In genomic region chr14:14067648-14068472, GRCm38 (mm10) we compare ENCODE assay signal across 8 mouse cellular contexts. TPM values are rescaled to one million over a fixed set of nuclear protein-coding genes. Genes with fewer than 3 reads are reported as not detected.
DNase-seq lines count a peak whose midpoint lies in the region; ATAC-seq lines count a peak whose summit lies in the region.

No protein-coding gene starts in this region.

- H3K9ac ChIP-seq in liver, embryonic 12.5 days: peak overlapping the region; percentile 42; the same call in 1 of the 2 replicates

- H3K4me3 ChIP-seq in liver, embryonic 12.5 days: peak overlapping the region; percentile 31; the same call in 1 of the 2 replicates

- H3K27me3 ChIP-seq in liver, embryonic 12.5 days (replicated peaks): no peaks in the 10 kb centered on the region

- no peaks in the 10 kb centered on the region for H3K9me3 ChIP-seq in liver, embryonic 12.5 days (replicated peaks)

- peak; percentile 55 for ATAC-seq in liver, embryonic 12.5 days
- ATAC-seq in monocyte, adult 5-6 weeks (replicated peaks; ENCODE audit: insufficient number of reproducible peaks, low FRiP score, low TSS enrichment, poor library complexity, severe bottlenecking): peak; percentile 37; the same call in 1 of the 2 replicates

- peak; percentile 5 for DNase-seq in ovary, adult 18-20 months (ENCODE audit: low spot score)
- no peak for DNase-seq in ovary, postnatal 10 days (ENCODE audit: low spot score)
- peak; percentile 51 to 67 for DNase-seq in cerebellum, postnatal 14 days
- peak; percentile 32 for DNase-seq in gastrocnemius, postnatal 10 days
- peak; percentile 89 for DNase-seq in induced T-regulatory cell, adult 2 months (ENCODE audit: low read depth)
- peak; percentile 24 to 32 for DNase-seq in thymus, postnatal 10 days (ENCODE audit: low spot score in 2 of 2)

- H3K4me1 ChIP-seq in liver, embryonic 12.5 days: peaks cover 62% of the 10 kb centered on the region

- no peaks in the 10 kb centered on the region for H3K36me3 ChIP-seq in liver, embryonic 12.5 days

- H3K4me2 ChIP-seq in liver, embryonic 12.5 days: peak overlapping the region; percentile 53

- H3K27ac ChIP-seq in liver, embryonic 12.5 days: peak overlapping the region; percentile 74

- WGBS in liver, embryonic 12.5 days (ENCODE audit: insufficient replicate concordance): 11% methylated on average over 10 of the region's 10 CpGs

RNA-seq across cellular contexts. Expression of gene Psmd6, which starts 52.9 kb away (rescaled TPM):
- total RNA-seq in gastrocnemius, postnatal 10 days (2021): 100 to 1,000 TPM; 177 to 194 TPM
- 195 and 202 TPM in 2 replicates for polyA plus RNA-seq in liver, embryonic 12.5 days (2016; fragmentation: Nextera tagmentation; extraction: Ambion mirVana)
- 159 to 214 TPM (median 168 TPM) in 3 replicates for total RNA-seq in monocyte, adult 5-6 weeks (2017)
